Mouse (Mus musculus) cortical plate, adult 2 months (tissue): ENCODE results near the gene Traf7. TPM values are rescaled to one million over a fixed set of nuclear protein-coding genes. Genes with fewer than 3 reads are reported as not detected.

ENCODE experiments used
- H3K27ac ChIP-seq: fragments of 200-500 bp; 2 replicates; pipeline ENCODE4 v1.5.1; 2012; ENCODE audit warnings: low read length, control low read depth, inconsistent platforms; ENCODE audit not compliant: insufficient read depth
- H3K4me1 ChIP-seq: fragments of 200-500 bp; 2 replicates; pipeline ENCODE4 v1.6.1; 2011; ENCODE audit warnings: low read length; ENCODE audit not compliant: control insufficient read depth, insufficient read depth
- H3K4me3 ChIP-seq: fragments of 200-500 bp; 2 replicates; pipeline ENCODE4 v1.5.1; 2011; ENCODE audit warnings: mild to moderate bottlenecking, low read length, control low read depth; ENCODE audit not compliant: insufficient read depth
- CTCF ChIP-seq: fragments of 200-500 bp; IDR thresholded peaks from 2 replicates; pipeline ENCODE4 v1.5.1; 2011; ENCODE audit warnings: mild to moderate bottlenecking, control low read depth, low read length; ENCODE audit not compliant: insufficient read depth; ENCODE audit errors: extremely low read depth
- POLR2A ChIP-seq: fragments of 200-500 bp; IDR thresholded peaks from 2 replicates; pipeline ENCODE4 v1.6.1; 2011; ENCODE audit warnings: mild to moderate bottlenecking, low read length, control low read depth; ENCODE audit not compliant: insufficient read depth; ENCODE audit errors: extremely low read depth
- polyA plus RNA-seq: library from polyadenylated mRNA; depleted of rRNA; stranded (reverse); fragments of >200 nt; gene quantifications from 2 replicates; pipeline ENCODE4 v1.2.3, GENCODE M21; 2012; rRNA removed

The Traf7 gene
- polyA plus RNA-seq, result 176 and 187 TPM in 2 replicates

DNA sequence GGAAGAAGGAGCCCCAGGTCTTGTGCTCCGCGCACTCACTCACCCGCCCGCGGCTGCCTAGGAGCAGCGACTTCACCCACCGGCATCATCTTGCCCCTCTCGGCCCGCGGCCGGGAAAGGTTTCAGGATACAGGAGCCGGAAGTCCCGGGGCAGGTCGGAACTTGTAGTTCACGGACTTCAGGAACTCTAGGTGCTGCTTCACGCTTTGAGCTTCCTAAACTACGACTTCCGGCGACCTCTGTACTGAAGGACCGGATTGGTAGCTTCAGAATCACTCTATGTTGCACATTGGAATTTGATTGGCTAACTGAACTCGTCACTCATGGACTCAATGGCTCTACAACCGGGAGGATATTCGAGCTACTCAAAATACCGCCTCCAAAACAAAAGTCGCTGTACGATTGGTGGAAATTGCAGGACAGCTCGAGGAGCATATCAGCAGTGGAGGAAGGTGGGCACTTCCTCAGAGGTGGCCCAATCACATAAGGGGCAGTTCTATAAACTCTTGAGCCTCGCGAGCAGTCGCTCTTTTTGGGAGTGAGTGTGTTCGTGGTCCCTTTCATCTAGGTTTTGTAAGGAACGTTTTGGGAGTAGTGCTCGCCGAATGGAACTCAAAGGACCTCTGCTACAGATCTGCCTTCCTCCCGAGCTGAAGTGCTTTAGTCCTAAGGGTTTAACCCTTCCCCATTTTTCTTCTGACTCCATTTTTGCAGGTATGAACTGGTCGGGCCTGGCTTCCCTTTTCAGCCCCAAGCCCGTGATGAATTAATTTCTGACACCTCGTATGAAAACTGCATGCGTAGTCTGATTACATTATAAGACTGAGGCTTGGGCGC is at the start of gene Traf7:
Gene Traf7, minus strand, starts transcription at position 216 of the 837 bp plus-strand sequence.
- H3K4me1 ChIP-seq, result peaks cover 10% of the 10 kb centered on the region
- peak; percentile 100 for TF ChIP-seq POLR2A
- TF ChIP-seq CTCF, result no peak
- peak within 1 kb of the TSS; percentile 10; the same call in 1 of the 2 replicates for H3K27ac ChIP-seq
- H3K4me3 ChIP-seq, result peak within 1 kb of the TSS; percentile 64

DNA sequence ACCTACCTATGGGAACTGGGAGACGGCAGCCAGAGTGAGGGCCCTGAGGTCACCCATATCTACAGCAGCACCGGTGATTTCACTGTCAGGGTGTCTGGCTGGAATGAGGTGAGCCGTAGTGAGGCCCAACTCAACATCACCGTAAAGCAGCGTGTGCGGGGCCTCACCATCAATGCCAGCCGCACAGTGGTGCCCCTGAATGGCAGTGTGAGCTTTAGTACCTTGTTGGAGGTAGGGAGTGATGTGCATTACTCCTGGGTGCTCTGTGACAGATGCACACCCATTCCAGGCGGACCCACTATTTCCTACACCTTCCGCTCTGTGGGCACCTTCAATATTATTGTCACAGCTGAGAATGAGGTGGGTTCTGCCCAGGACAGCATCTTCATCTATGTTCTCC is 46.1 kb upstream of the Traf7 start:
- H3K4me3 ChIP-seq, result no peak overlapping the region
- TF ChIP-seq CTCF (no peak), POLR2A (no peak)

DNA sequence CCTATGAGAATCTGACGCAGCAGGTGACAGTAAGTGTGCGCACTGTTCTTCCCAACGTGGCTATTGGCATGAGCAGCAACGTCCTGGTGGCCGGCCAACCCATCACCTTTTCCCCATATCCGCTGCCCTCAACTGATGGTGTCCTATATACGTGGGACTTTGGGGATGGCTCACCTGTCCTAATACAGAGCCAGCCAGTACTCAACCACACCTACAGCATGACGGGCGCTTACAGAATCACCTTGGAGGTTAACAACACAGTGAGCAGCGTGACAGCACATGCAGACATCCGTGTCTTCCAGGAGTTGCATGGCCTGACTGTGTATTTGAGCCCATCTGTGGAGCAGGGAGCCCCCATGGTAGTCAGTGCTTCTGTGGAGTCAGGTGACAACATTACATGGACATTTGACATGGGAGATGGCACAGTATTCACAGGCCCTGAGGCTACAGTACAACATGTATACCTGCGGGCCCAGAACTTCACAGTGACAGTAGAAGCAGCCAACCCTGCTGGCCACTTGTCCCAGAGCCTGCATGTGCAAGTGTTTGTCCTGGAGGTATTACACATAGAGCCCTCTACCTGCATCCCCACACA is 45.0 kb upstream of the Traf7 start:
- TF ChIP-seq POLR2A (no peak), CTCF (no peak)
- H3K4me3 ChIP-seq, result no peak overlapping the region
- H3K27ac ChIP-seq, result no peak overlapping the region
- no peaks in the 10 kb centered on the region for H3K4me1 ChIP-seq

More for the DNA sequence above, 46.1 kb upstream of the Traf7 start:
- Histone ChIP-seq H3K27ac (no peak overlapping the region), H3K4me1 (no peaks in the 10 kb centered on the region)

DNA sequence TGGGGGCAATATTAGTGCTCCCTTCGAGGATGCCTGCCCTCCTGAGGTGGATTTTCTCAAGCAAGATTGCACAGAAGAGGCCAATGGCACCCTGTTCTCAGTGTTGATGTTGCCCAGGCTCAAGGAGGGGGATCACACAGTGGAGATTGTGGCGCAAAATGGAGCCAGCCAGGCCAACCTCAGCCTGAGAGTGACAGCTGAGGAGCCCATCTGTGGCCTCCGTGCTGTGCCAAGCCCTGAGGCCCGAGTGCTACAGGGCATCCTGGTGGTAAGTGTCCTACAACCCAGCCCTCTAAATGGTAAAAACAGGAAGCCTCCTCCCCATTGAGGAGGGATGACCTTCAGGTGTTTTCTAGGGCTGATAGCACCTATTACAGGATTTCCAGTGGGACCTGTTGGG is 42.1 kb upstream of the Traf7 start:
- Histone ChIP-seq H3K27ac (no peak overlapping the region), H3K4me1 (no peaks in the 10 kb centered on the region), H3K4me3 (no peak overlapping the region)
- no peak for TF ChIP-seq POLR2A
- TF ChIP-seq CTCF, result no peak

DNA sequence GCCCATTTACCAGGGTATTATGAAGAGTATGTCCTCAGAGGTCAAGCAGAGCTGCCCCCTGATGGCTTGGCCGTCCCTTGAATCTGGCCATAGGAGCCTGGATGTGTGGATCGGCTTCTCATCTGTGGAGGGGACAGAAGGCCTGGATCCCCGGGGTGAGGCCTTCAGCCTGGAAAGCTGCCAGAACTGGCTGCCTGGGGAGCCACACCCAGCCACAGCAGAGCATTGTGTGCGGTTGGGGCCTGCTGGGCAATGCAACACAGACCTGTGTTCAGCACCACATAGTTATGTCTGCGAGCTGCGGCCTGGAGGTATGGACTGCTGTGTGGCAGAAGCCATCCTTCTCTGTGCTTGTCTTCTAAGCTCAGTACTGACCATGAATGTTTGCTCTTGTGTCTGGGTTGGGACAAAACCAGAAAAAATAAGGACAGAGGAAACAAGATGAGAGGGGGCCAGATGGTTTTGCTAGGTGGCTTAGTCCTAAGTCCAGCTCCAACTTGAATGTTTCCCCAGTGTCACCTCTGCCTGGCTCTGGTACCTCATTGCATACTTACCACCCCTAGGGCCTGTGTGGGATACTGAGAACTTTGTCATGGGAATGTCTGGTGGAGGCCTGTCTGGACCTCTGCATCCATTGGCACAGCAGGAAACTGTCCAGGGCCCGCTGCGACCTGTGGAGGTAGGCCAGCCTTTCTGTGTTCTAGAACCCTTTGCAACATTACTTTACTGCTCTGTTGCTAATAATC is 39.5 kb upstream of the Traf7 start:
- Histone ChIP-seq H3K4me3 (no peak overlapping the region), H3K4me1 (no peaks in the 10 kb centered on the region), H3K27ac (no peak overlapping the region)
- TF ChIP-seq POLR2A (no peak), CTCF (no peak)

DNA sequence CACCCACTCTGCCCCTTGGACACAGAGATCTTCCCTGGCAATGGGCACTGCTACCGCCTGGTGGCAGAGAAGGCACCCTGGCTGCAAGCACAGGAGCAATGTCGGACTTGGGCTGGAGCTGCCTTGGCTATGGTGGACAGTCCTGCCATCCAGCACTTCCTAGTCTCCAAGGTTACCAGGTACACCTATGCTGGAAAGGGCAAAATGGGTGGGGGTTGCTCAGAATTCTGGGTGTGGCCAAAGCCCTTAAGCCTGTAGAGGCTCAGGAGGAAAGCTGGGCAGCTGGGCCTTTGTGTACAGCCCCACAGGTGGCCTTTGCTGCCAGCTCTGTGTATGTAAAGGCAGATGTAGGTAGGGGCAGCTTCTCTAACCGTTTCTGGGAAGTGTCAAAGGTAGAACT is 38.1 kb upstream of the Traf7 start:
- no peak for TF ChIP-seq POLR2A
- no peak for TF ChIP-seq CTCF
- Histone ChIP-seq H3K4me3 (no peak overlapping the region), H3K4me1 (no peaks in the 10 kb centered on the region; the same call in 1 of the 2 replicates), H3K27ac (no peak overlapping the region)

DNA sequence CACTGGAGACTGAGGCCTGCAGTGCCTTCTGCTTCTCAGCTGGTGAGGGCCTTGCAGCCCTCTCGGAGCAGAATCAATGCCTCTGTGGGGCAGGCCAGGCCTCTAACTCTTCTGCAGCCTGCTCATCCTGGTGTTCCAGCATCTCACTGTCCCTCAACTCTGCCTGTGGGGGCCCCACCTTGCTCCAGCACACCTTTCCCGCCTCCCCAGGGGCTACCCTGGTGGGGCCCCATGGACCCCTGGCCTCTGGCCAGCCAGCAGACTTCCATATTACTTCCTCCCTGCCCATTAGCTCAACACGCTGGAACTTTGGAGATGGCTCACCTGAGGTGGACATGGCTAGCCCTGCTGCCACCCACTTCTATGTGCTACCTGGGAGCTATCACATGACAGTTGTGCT is 37.4 kb upstream of the Traf7 start:
- H3K4me1 ChIP-seq, result peaks cover 3% of the 10 kb centered on the region
- H3K4me3 ChIP-seq, result no peak overlapping the region
- TF ChIP-seq POLR2A (no peak), CTCF (no peak)
- no peak overlapping the region for H3K27ac ChIP-seq

DNA sequence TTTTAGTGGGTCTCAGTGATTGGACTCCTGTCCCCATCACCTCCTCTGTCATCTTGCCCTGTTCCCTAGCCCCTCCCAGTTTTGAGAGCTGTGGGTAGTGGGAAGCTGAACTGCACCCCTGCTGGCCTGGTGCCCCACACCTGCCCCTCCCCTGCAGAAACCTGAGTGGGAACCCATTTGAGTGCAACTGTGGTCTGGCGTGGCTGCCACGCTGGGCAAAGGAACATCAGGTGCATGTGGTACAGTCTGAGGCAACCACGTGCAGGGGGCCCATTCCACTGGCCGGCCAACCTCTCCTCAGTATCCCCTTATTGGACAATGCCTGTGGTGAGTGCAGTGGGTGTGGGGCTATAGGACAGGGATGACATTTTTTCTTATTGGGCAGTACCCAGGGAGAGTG is 36.7 kb upstream of the Traf7 start:
- H3K27ac ChIP-seq, result no peak overlapping the region
- H3K4me3 ChIP-seq, result no peak overlapping the region
- peaks cover 3% of the 10 kb centered on the region for H3K4me1 ChIP-seq
- TF ChIP-seq CTCF (no peak), POLR2A (no peak)

DNA sequence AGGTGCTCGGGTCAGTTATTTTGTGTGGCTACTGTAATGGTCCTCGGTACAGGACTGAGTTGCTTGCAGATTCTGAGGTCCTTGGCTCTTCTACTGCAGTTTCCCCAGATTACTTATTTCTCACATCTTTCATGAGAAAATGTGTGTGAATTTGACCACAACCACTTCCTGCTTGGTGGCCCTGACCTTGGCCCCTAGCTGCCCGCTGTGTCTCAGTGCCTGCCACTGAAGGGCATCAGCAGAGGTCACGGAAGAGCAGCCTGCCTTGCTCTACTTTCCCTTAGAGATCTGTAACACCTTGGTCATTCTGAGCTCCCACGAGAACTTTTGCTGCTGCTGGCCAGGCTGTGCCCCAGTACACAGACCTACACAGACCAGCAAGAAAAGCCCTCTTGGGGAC is 35.9 kb upstream of the Traf7 start:
- no peak for TF ChIP-seq CTCF
- TF ChIP-seq POLR2A, result no peak
- peaks cover 6% of the 10 kb centered on the region for H3K4me1 ChIP-seq
- no peak overlapping the region for H3K4me3 ChIP-seq
- H3K27ac ChIP-seq, result no peak overlapping the region

DNA sequence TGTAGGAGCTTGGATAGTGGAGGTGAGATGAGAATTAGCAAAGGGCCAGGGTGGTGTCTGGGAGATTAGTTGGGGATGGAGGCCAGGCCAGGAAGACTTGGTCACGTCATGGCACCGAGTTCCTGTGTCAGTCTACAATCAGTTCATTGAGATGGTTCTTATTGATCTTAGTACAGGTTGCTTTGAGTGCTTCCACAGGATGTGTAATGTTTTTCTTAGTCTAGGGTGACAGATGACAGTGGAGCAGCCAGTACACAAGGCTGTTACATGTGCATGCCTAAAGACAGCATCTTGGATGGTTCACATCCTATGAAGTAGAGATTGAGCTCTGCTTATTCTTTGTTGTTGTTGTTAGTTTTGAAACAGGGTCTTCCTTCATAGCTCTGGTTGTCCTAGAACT is 33.9 kb upstream of the Traf7 start:
- Histone ChIP-seq H3K4me3 (no peak overlapping the region), H3K4me1 (peaks cover 12% of the 10 kb centered on the region)

More for the DNA sequence above, 33.9 kb upstream of the Traf7 start:
- H3K27ac ChIP-seq, result no peak overlapping the region
- no peak for TF ChIP-seq POLR2A
- no peak for TF ChIP-seq CTCF
